Mouse (Mus musculus): ENCODE measurements at regions not wholly inside any gene's neighbourhood (a gene's known extent, or its start where the extent isn't known, plus 50 kb on each side); places are given as distances from the start of the nearest gene placed in this dataset.
A peak's percentile ranks its signal among the peaks of the same experiment; 100 is the strongest.

- no peak for DNase-seq
Observed at GRCm38 (mm10) chr2:123506162-123506561, 583.6 kb upstream of the Sema6d start.

GRCm38 (mm10) chr2:123507095-123507494 is 582.7 kb upstream of the Sema6d start:
- no peak for DNase-seq

GRCm38 (mm10) chr2:123528915-123529314 is 560.9 kb upstream of the Sema6d start:
- DNase-seq, result no peak

- DNase-seq, result peak; percentile 46
Observed at GRCm38 (mm10) chr2:123532946-123533791, 556.6 kb upstream of the Sema6d start.

- DNase-seq, result no peak
Observed at GRCm38 (mm10) chr2:123551249-123551850, 538.4 kb upstream of the Sema6d start.

GRCm38 (mm10) chr2:123558123-123558650 is 531.6 kb upstream of the Sema6d start:
- DNase-seq, result peak; percentile 45

All from retina, postnatal 1 day (tissue).